In genomic region chr2:156518306-156518705, GRCm38 (mm10) we compare ENCODE assay signal across 19 mouse cellular contexts.
"Had no signal": no experiment of that assay in that cellular context is flagged by ENCODE, and none has a peak within 500 bp of the region (broad histone marks: within the 10 kb centered on the region; RNA-seq: fewer than 3 reads in every experiment).

No protein-coding gene starts in this region.

- ATAC-seq: liver, postnatal 0 days; lung, postnatal 0 days; midbrain, embryonic 13.5 days; midbrain, embryonic 15.5 days had no signal

- H3K4me2 ChIP-seq: liver, embryonic 15.5 days; lung, embryonic 15.5 days; midbrain, embryonic 11.5 days; midbrain, embryonic 13.5 days; midbrain, embryonic 15.5 days; neural tube, embryonic 12.5 days; stomach, embryonic 15.5 days had no signal

- DNase-seq: liver, postnatal 0 days; lung, adult 2 months; lung, postnatal 14 days; lung, postnatal 36 days; right cerebral cortex, postnatal 25 days; thymus, adult 18-20 months; thymus, postnatal 14 days; thymus, postnatal 36 days had no signal

- H3K9ac ChIP-seq: liver, embryonic 15.5 days; liver, postnatal 0 days; lung, embryonic 15.5 days; midbrain, embryonic 13.5 days; midbrain, embryonic 15.5 days; neural tube, embryonic 12.5 days; stomach, embryonic 15.5 days had no signal

- H3K4me1 ChIP-seq: liver, embryonic 15.5 days; lung, embryonic 15.5 days; midbrain, embryonic 13.5 days; midbrain, embryonic 15.5 days; neural tube, embryonic 12.5 days; stomach, embryonic 15.5 days had no signal

- H3K9me3 ChIP-seq: liver, embryonic 15.5 days; lung, embryonic 15.5 days; megakaryocyte, embryonic 14.5 days; midbrain, embryonic 13.5 days; midbrain, embryonic 15.5 days; neural tube, embryonic 12.5 days; stomach, embryonic 15.5 days had no signal

- H3K27ac ChIP-seq: liver, embryonic 15.5 days; lung, embryonic 15.5 days; macrophage; midbrain, embryonic 13.5 days; midbrain, embryonic 15.5 days; neural tube, embryonic 12.5 days; stomach, embryonic 15.5 days; stomach, postnatal 0 days had no signal

- H3K4me3 ChIP-seq: liver, embryonic 15.5 days; lung, embryonic 15.5 days; megakaryocyte, embryonic 14.5 days; midbrain, embryonic 13.5 days; midbrain, embryonic 15.5 days; neural tube, embryonic 12.5 days; stomach, embryonic 15.5 days had no signal

- H3K27me3 ChIP-seq: liver, embryonic 15.5 days; lung, embryonic 15.5 days; midbrain, embryonic 13.5 days; midbrain, embryonic 15.5 days; neural tube, embryonic 12.5 days; stomach, embryonic 15.5 days had no signal

- H3K36me3 ChIP-seq: liver, embryonic 15.5 days; lung, embryonic 15.5 days had no signal
